Mouse (Mus musculus): ENCODE measurements around the gene Bmt2.

DNA sequence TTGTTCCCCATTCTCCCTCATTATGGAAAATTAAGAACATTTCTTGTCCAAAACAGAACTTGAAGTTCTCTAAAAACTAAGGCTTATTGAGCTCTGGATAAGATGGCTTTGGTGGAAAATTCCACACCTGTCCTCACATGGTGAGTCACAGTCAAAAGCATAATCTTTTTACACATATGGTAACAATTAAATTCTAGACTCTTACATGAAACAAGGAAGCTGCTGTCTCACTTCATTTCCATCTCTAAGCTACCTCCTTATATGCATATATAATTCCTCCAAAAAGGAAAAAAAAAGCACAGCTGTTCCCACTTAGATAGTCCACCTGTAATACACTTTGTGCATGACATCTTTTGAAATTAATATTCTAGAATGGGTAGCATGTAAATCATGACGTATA is 45.2 kb downstream of the Bmt2 start:
- TF ChIP-seq EP300 (IDR thresholded peaks at IDR 0.05; ENCODE audit: insufficient read depth, low read depth, low read length) (no peak), CTCF (IDR thresholded peaks at IDR 0.05; ENCODE audit: low read depth, low read length) (no peak)
